Mouse (Mus musculus) spleen, adult 2 months (tissue): ENCODE results near the gene Iqgap1.

ENCODE experiments used
- CTCF ChIP-seq: fragments of 200-500 bp; IDR thresholded peaks from 2 replicates; pipeline ENCODE4 v1.5.1; 2011; ENCODE audit warnings: mild to moderate bottlenecking, inconsistent platforms; ENCODE audit not compliant: insufficient read depth, insufficient read length, insufficient replicate concordance; ENCODE audit errors: extremely low read depth
- POLR2A ChIP-seq: fragments of 200-500 bp; IDR thresholded peaks from 2 replicates; pipeline ENCODE4 v1.6.1; 2011; ENCODE audit warnings: low read depth, low read length, inconsistent platforms

DNA sequence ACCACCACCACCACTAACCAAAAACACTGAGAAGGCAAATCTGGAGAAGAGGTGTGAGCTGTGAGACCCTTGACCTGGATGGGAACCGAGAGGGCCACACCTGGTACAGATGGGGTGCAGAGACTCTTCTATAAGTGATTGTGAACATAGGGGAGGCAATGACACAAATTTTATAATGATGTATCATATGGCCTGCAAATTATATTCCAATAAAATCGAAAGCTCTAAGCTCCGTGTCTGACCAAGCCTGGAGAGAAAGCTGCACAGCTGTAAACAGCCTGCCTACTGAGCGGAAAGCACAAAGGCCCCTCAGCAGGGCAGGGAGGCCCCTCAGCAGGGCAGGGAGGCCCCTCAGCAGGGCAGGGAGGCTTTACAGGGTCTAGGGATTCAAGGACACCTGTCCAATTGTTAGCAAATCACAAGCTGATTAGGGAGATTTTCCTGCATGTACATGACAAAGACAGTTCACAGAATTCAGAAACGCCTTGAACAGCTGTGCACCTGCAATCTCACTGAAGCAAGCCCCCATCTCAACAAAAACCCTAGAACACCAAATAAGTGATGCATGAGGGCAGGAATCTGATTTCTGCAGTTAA, 79.5 kb downstream of the Iqgap1 start:
- no peak for TF ChIP-seq CTCF
- TF ChIP-seq POLR2A, result no peak
